In genomic region chr1:184034011-184034557, GRCm38 (mm10) we compare ENCODE assay signal across 8 mouse cellular contexts. TPM values are rescaled to one million over a fixed set of nuclear protein-coding genes. Genes with fewer than 3 reads are reported as not detected.
A peak's percentile ranks its signal among the peaks of the same experiment; 100 is the strongest.
DNase-seq lines count a peak whose midpoint lies in the region; ATAC-seq lines count a peak whose summit lies in the region.

Gene 1700056E22Rik, minus strand, starts transcription at chr1:184034301.

- no peaks in the 10 kb centered on the region for H3K27me3 ChIP-seq in heart, embryonic 10.5 days (ENCODE audit: insufficient read depth, poor library complexity, severe bottlenecking)
- peaks cover 12% of the 10 kb centered on the region; the same call in 1 of the 2 replicates for H3K27me3 ChIP-seq in kidney, embryonic 15.5 days

- no peaks in the 10 kb centered on the region for H3K9me3 ChIP-seq in heart, embryonic 10.5 days
- no peaks in the 10 kb centered on the region for H3K9me3 ChIP-seq in kidney, embryonic 15.5 days (replicated peaks)

- H3K27ac ChIP-seq in heart, embryonic 10.5 days, result peak within 1 kb of the TSS; percentile 99
- peak within 1 kb of the TSS; percentile 96 for H3K27ac ChIP-seq in kidney, embryonic 15.5 days

- H3K4me3 ChIP-seq in heart, embryonic 10.5 days, result peak within 1 kb of the TSS; percentile 93
- H3K4me3 ChIP-seq in kidney, embryonic 15.5 days (replicated peaks), result peak within 1 kb of the TSS; percentile 74

- DNase-seq in A20 (ENCODE audit: low read depth, low spot score), result peak; percentile 100
- DNase-seq in brain, adult 2 months (ENCODE audit: low read depth, low spot score), result peak; percentile 99
- DNase-seq in heart, embryonic 10.5 days (ENCODE audit: low spot score), result peak; percentile 100
- peak; percentile 99 for DNase-seq in liver
- DNase-seq in spleen, postnatal 4 days (ENCODE audit: low spot score in 2 of 2), result peak; percentile 97

- H3K36me3 ChIP-seq in heart, embryonic 10.5 days, result peaks cover 25% of the 10 kb centered on the region
- H3K36me3 ChIP-seq in kidney, embryonic 15.5 days, result no peaks in the 10 kb centered on the region

- peak within 1 kb of the TSS; percentile 78 for H3K9ac ChIP-seq in kidney, embryonic 15.5 days

- 0% methylated on average over 38 of the region's 38 CpGs for WGBS in heart, embryonic 10.5 days
- WGBS in kidney, embryonic 15.5 days, result under 1% methylated on average over 38 of the region's 38 CpGs

- H3K4me1 ChIP-seq in heart, embryonic 10.5 days, result peaks cover 22% of the 10 kb centered on the region
- peaks cover 18% of the 10 kb centered on the region for H3K4me1 ChIP-seq in kidney, embryonic 15.5 days

- H3K4me2 ChIP-seq in kidney, embryonic 15.5 days, result peak within 1 kb of the TSS; percentile 93

- ATAC-seq in erythroblast, adult 5-6 weeks (replicated peaks; ENCODE audit: low FRiP score, poor library complexity, severe bottlenecking), result peak; percentile 98
- ATAC-seq in kidney, embryonic 15.5 days (replicated peaks; ENCODE audit: low FRiP score), result peak; percentile 99
- ATAC-seq in monocyte, adult 5-6 weeks (replicated peaks; ENCODE audit: insufficient number of reproducible peaks, low FRiP score, low TSS enrichment, poor library complexity, severe bottlenecking), result peak; percentile 97

RNA-seq across cellular contexts. Expression of gene 1700056E22Rik, which starts in this region (rescaled TPM):
- not detected in 2 replicates for total RNA-seq in erythroblast, adult 5-6 weeks (2015; ENCODE audit: low replicate concordance)
- total RNA-seq in erythroblast, adult 5-6 weeks (2017; ENCODE audit: low replicate concordance), result 0.51 TPM in 1 of 2 replicates, not detected in the other
- polyA plus RNA-seq in heart, embryonic 10.5 days (2016; fragmentation: Nextera tagmentation; extraction: Ambion mirVana), result 1.1 and 1.3 TPM in 2 replicates
- polyA plus RNA-seq in kidney, embryonic 15.5 days (2015; fragmentation: Nextera tagmentation; extraction: Ambion mirVana), result 1.3 and 2.4 TPM in 2 replicates
- total RNA-seq in monocyte, adult 5-6 weeks (2017), result 1.3 to 6.6 TPM (median 1.8 TPM) in 3 replicates

Comparison
In these comparisons a context has a peak if more than half of its experiments do, and no peak if none do; other contexts are left out.
1. Peak in every context shown above with its lines: DNase-seq, ATAC-seq, H3K4me3 ChIP-seq and H3K27ac ChIP-seq.
2. Peak in ATAC-seq in erythroblast, adult 5-6 weeks; RNA of the gene not detected or under 1 TPM.